Mouse (Mus musculus): ENCODE measurements around the gene Gse1. TPM values are rescaled to one million over a fixed set of nuclear protein-coding genes. Genes with fewer than 3 reads are reported as not detected.

The Gse1 gene
- polyA plus RNA-seq, 1 experiment: 17.1 TPM

GRCm38 (mm10) chr8:120504251-120505081 is 276.2 kb downstream of the Gse1 start:
- H3K27me3 ChIP-seq (ENCODE audit: control insufficient read depth): no peaks in the 10 kb centered on the region
- peaks cover 92% of the 10 kb centered on the region for H3K36me3 ChIP-seq (ENCODE audit: control insufficient read depth)
- H3K4me3 ChIP-seq (replicated peaks): peak overlapping the region; percentile 4
- H3K9me3 ChIP-seq (ENCODE audit: control insufficient read depth, low read length): no peaks in the 10 kb centered on the region
- TF ChIP-seq GATA1 (IDR thresholded peaks at IDR 0.05; ENCODE audit: low read length) (no peak), TAL1 (IDR thresholded peaks at IDR 0.05; ENCODE audit: low read length) (no peak)
- peaks cover 96% of the 10 kb centered on the region for H3K4me1 ChIP-seq (ENCODE audit: control insufficient read depth)

- H3K9me3 ChIP-seq (ENCODE audit: control insufficient read depth, low read length): no peaks in the 10 kb centered on the region
- H3K36me3 ChIP-seq (ENCODE audit: control insufficient read depth): peaks cover 92% of the 10 kb centered on the region
- TF ChIP-seq TAL1 (IDR thresholded peaks at IDR 0.05; ENCODE audit: low read length) (no peak), GATA1 (IDR thresholded peaks at IDR 0.05; ENCODE audit: low read length) (no peak)
- H3K4me1 ChIP-seq (ENCODE audit: control insufficient read depth): peaks cover 96% of the 10 kb centered on the region
- no peak overlapping the region for H3K4me3 ChIP-seq (replicated peaks)
- no peaks in the 10 kb centered on the region for H3K27me3 ChIP-seq (ENCODE audit: control insufficient read depth)
Measured at GRCm38 (mm10) chr8:120505082-120505511, 276.8 kb downstream of the Gse1 start.

- H3K27me3 ChIP-seq (ENCODE audit: control insufficient read depth): no peaks in the 10 kb centered on the region
- no peak overlapping the region for H3K4me3 ChIP-seq (replicated peaks)
- no peaks in the 10 kb centered on the region for H3K9me3 ChIP-seq (ENCODE audit: control insufficient read depth, low read length)
- peaks cover 89% of the 10 kb centered on the region for H3K36me3 ChIP-seq (ENCODE audit: control insufficient read depth)
- peaks cover 94% of the 10 kb centered on the region for H3K4me1 ChIP-seq (ENCODE audit: control insufficient read depth)
- TF ChIP-seq GATA1 (IDR thresholded peaks at IDR 0.05; ENCODE audit: low read length): no peak
- TF ChIP-seq TAL1 (IDR thresholded peaks at IDR 0.05; ENCODE audit: low read length): no peak
Measured at GRCm38 (mm10) chr8:120505619-120506310, 277.5 kb downstream of the Gse1 start.

GRCm38 (mm10) chr8:120506562-120506961 is 278.3 kb downstream of the Gse1 start:
- no peak for TF ChIP-seq GATA1 (IDR thresholded peaks at IDR 0.05; ENCODE audit: low read length)
- no peak overlapping the region for H3K4me3 ChIP-seq (replicated peaks)
- H3K27me3 ChIP-seq (ENCODE audit: control insufficient read depth): no peaks in the 10 kb centered on the region
- no peaks in the 10 kb centered on the region for H3K9me3 ChIP-seq (ENCODE audit: control insufficient read depth, low read length)
- H3K36me3 ChIP-seq (ENCODE audit: control insufficient read depth): peaks cover 89% of the 10 kb centered on the region
- H3K4me1 ChIP-seq (ENCODE audit: control insufficient read depth): peaks cover 94% of the 10 kb centered on the region

GRCm38 (mm10) chr8:120507290-120507689 is 279.0 kb downstream of the Gse1 start:
- peaks cover 94% of the 10 kb centered on the region for H3K36me3 ChIP-seq (ENCODE audit: control insufficient read depth)
- no peak overlapping the region for H3K4me3 ChIP-seq (replicated peaks)
- H3K9me3 ChIP-seq (ENCODE audit: control insufficient read depth, low read length): no peaks in the 10 kb centered on the region
- H3K27me3 ChIP-seq (ENCODE audit: control insufficient read depth): no peaks in the 10 kb centered on the region
- H3K4me1 ChIP-seq (ENCODE audit: control insufficient read depth): peaks cover 96% of the 10 kb centered on the region
- TF ChIP-seq GATA1 (IDR thresholded peaks at IDR 0.05; ENCODE audit: low read length): no peak
- no peak for TF ChIP-seq TAL1 (IDR thresholded peaks at IDR 0.05; ENCODE audit: low read length)

- peaks cover 95% of the 10 kb centered on the region for H3K36me3 ChIP-seq (ENCODE audit: control insufficient read depth)
- peaks cover 95% of the 10 kb centered on the region for H3K4me1 ChIP-seq (ENCODE audit: control insufficient read depth)
- peak overlapping the region; percentile 25 for H3K4me3 ChIP-seq (replicated peaks)
- no peaks in the 10 kb centered on the region for H3K9me3 ChIP-seq (ENCODE audit: control insufficient read depth, low read length)
- H3K27me3 ChIP-seq (ENCODE audit: control insufficient read depth): no peaks in the 10 kb centered on the region
- TF ChIP-seq GATA1 (IDR thresholded peaks at IDR 0.05; ENCODE audit: low read length): no peak
- TF ChIP-seq TAL1 (IDR thresholded peaks at IDR 0.05; ENCODE audit: low read length): no peak
Measured at GRCm38 (mm10) chr8:120509136-120510034, 281.1 kb downstream of the Gse1 start.

GRCm38 (mm10) chr8:120510035-120510416 is 281.8 kb downstream of the Gse1 start:
- Histone ChIP-seq H3K9me3 (ENCODE audit: control insufficient read depth, low read length) (no peaks in the 10 kb centered on the region), H3K4me3 (replicated peaks) (no peak overlapping the region), H3K36me3 (ENCODE audit: control insufficient read depth) (peaks cover 95% of the 10 kb centered on the region), H3K4me1 (ENCODE audit: control insufficient read depth) (peaks cover 93% of the 10 kb centered on the region), H3K27me3 (ENCODE audit: control insufficient read depth) (no peaks in the 10 kb centered on the region)
- no peak for TF ChIP-seq TAL1 (IDR thresholded peaks at IDR 0.05; ENCODE audit: low read length)
- no peak for TF ChIP-seq GATA1 (IDR thresholded peaks at IDR 0.05; ENCODE audit: low read length)

GRCm38 (mm10) chr8:120510863-120511457 is 282.7 kb downstream of the Gse1 start:
- H3K4me1 ChIP-seq (ENCODE audit: control insufficient read depth): peaks cover 93% of the 10 kb centered on the region
- no peak overlapping the region for H3K4me3 ChIP-seq (replicated peaks)
- peaks cover 95% of the 10 kb centered on the region for H3K36me3 ChIP-seq (ENCODE audit: control insufficient read depth)
- no peaks in the 10 kb centered on the region for H3K27me3 ChIP-seq (ENCODE audit: control insufficient read depth)
- TF ChIP-seq GATA1 (IDR thresholded peaks at IDR 0.05; ENCODE audit: low read length) (no peak), TAL1 (IDR thresholded peaks at IDR 0.05; ENCODE audit: low read length) (no peak)
- H3K9me3 ChIP-seq (ENCODE audit: control insufficient read depth, low read length): no peaks in the 10 kb centered on the region
